Mouse (Mus musculus) thymus, postnatal 0 days (tissue): ENCODE measurements around the gene Pde4d. TPM values are rescaled to one million over a fixed set of nuclear protein-coding genes. Genes with fewer than 3 reads are reported as not detected.

Experiments
- DNase-seq: peaks from one replicate; pipeline ENCODE4 v3.0.0-alpha.2; 2015; ENCODE audit warnings: low spot score
- polyA plus RNA-seq: library from polyadenylated mRNA; unstranded; fragments of >200 nt; fragmentation: Nextera tagmentation; extraction: Ambion mirVana; gene quantifications from 2 replicates; pipeline ENCODE4 v1.2.1, GENCODE M21; 2015

Gene Pde4d
- polyA plus RNA-seq, 1 experiment from 2014 or later: 16.5 TPM

DNA sequence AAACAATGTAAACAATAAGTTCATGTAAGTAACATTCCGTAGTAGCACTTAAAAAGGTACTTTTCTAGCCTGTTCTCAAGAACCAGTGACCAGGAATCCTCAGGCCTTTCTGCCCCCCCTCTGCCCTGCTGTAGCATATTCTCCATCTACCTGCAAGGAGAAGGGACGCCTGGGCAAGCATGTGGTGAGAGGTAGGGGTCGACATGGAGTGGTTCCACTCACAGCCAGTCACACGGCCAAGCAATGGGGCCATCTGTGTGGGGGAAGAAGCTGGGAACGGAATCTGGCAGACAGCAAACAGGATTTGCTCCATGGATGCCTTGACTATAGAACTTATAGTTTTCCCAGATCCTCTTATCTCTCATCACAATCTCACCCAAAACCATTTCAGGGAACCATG, 1277.6 kb downstream of the Pde4d start:
- no peak for DNase-seq

DNA sequence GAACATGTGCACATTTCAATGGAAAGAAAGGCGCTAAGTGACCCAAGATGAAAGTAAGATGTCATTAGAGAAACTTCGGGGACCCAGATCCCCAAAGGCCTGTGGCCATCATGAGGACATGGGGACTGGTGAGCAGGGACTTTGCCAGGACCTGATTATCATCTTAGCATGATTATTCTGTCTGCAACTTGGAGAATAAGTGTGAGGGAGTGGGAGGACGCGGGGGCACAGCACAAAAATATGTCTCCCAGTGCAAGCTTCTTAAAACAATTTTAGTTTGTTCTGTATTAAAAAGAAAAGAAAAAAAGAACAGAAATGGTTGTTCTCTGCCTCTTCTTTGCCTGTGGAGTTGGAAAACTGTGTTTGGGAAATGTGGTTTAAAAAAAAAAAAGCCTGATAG, 1279.9 kb downstream of the Pde4d start:
- DNase-seq: no peak

DNA sequence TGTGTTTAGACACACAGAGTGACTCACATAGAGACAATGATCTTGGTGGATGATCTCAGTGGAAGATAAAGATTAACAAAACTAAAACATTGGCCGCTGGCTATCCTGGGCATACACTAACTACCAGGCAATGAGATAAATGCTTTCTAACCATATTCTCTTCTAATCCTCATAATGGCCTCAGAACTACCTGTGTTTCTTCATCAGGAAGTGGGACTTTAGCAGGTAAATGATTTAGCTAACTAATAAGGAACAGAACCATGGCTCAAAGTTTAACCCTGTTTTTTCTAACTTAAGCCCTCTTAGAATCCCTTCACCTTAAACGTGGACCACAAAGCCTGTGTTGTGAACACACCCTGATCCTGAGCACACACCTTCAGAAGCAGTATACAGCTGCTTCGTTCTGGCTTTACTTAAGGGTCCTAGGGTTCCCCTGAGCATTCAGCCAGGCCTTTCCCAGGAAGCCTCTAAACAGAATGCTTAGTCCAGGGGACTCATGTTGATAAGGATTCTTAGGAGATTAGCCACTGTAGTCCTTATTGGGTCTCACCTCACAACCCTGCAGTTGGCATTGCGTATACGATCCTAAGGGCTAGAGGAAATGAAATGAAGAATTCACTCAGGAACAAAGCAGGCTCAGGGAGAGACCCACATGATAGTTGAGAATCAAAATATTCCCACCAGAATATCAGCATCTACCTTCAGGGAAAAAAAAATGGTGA, 1283.1 kb downstream of the Pde4d start:
- no peak for DNase-seq

DNA sequence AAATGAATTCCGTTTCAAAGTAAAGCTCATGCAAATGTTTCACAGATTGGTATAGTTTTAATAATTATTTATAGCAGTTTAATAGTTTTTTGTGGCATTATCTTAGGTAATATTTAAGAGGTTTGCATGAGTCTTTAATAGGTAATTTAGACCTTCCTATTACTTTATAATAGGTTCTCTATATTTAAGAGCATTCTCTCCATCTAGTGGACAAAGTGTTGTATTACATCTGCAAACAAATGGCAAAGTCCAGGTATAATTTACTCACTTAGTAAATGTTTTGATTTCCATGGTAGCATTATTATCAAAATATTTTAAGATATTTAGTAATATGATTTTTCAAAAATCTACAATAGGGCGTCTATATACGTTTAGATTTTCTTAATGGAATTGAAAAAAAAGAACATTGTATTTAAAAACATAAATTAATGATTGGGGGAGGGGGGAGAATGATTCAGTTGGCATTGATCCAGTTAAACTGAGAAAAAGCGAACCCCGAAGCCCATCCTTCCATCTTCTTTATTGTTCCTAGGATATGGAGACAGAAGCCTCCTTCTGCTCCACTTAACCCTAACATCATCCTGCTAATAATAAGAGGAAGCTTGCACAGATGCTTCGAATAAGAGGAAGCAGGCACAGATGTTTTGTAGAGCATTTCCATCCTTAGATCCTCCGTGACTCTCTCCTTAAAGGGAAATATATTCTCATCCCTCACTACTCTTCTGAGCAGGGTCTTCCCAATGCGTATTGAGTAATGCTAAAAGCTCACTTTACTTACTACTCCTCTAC, 1286.7 kb downstream of the Pde4d start:
- peak; percentile 14 for DNase-seq

- no peak for DNase-seq
Observed at GRCm38 (mm10) chr13:109746492-109746891, 1296.7 kb downstream of the Pde4d start.

- no peak for DNase-seq
Observed at GRCm38 (mm10) chr13:109752236-109752863, 1302.6 kb downstream of the Pde4d start.

GRCm38 (mm10) chr13:109756854-109757253, 1307.1 kb downstream of the Pde4d start:
- no peak for DNase-seq

- no peak for DNase-seq
Observed at GRCm38 (mm10) chr13:109759201-109759600, 1309.5 kb downstream of the Pde4d start.

DNA sequence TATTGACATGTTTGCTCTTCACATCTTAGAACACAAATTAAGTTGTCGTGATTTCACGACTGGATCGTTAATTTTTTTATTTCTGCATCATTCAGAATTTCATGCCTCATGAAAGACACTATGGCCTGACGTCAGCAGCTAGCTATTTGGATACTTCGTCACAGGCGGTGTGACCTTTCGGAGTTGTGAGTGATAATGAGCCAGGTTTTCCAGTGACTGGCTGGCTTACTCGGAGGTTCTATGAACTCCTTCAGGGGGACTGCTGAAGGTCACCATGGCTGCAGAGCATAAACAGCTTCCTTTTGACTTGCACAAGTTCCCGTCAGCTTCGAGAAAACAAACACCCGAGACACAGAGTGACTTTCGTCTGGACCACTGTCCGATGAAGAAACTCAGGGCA, 1311.3 kb downstream of the Pde4d start:
- no peak for DNase-seq

DNA sequence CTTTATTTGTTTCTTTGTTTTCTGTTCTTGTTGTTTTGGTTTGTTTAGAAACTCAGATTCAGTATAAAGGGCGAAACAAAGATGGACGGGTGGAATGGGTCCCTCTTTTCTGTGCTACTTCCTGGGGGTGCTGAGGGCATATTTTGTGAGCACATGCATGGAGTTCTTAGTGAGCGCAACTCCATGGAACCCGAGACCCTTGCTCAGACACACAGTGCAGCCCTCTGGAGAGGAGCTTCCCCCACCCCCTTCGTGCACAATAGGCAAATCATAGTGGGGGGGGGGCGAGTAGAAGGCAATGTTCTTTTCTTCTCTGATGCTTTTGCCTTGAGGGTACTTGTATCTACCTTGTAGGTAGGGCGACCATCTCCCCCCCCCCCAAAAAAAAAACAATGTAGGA, 1325.0 kb downstream of the Pde4d start:
- DNase-seq: no peak

DNA sequence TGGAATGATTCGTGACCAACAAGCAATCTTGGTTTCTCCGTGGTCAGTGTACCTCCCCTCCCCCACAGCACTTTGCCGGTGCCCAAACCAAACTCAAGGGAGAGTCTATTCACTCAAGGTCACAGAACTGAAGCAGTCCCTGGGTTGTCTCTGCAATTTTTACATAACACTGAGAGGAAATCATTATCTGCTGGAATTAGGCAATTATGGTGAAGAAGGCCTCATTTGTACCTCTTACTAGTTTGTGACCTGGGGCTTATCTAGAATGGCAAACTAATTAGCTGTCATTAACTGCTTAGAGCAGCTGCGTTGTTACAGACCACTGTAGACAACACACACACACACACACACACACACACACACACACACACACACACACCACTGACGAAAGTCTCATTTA, 1325.4 kb downstream of the Pde4d start:
- no peak for DNase-seq

GRCm38 (mm10) chr13:109776116-109776515, 1326.4 kb downstream of the Pde4d start:
- DNase-seq: peak; percentile 98

DNA sequence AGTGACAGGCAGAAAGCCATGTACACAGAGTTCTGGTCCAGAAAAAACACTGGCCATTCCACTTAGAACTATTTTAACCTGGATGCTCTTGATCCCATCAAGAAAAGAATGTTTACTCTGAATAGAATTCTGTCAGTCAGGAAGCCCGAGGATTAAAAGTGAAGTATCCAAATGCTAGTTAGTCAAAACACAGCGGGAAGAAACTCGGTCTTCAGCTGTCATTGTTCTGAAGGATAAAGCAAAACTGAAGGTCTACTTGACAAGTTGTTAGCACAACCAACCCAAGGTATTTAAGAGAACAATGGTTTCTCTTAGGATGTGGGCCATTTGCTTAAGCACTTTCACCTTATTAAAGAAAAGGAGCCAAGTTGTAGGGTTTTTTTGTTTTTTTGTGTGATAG, 1327.2 kb downstream of the Pde4d start:
- DNase-seq: no peak

- DNase-seq: no peak
Observed at GRCm38 (mm10) chr13:109777441-109777840, 1327.7 kb downstream of the Pde4d start.

GRCm38 (mm10) chr13:109778297-109778835, 1328.6 kb downstream of the Pde4d start:
- DNase-seq: no peak

GRCm38 (mm10) chr13:109781466-109781865, 1331.7 kb downstream of the Pde4d start:
- no peak for DNase-seq

DNA sequence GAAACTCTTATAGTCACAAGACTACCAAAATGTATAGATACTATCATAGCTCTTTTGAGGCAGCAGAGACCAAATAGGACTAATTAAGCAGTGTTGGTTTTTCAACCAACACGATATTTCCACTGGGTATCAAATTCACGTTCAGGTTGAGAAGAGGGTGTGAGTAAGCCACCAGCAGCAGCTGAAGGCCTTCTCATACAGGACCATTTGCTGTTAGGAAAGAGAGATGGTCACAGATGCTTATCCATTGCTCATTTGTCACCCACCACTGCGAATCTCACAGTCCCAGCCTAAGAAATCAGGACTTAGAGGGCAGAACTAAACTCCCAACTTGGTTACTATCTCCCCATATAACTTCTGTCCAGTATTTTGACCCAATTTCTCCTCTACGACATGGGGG, 1338.9 kb downstream of the Pde4d start:
- no peak for DNase-seq

DNA sequence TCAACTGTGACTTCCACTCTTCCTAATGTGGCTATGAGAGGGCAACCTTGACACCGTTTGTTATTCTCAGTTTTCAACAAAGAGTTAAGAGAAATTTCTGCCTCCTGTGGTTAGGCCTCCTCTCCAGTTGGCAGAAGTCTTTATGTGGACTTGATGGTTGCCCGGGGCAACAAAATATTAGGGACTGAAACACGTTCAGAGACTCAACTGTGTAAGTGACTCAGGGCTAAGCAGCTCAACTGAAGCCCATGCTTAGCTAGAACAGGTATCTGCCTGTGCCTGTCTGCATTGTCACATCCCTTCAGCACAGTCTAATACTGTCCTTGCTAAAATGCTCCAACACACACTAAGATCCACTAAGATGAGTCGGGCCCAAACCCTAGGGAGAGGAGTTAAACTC, 1339.4 kb downstream of the Pde4d start:
- no peak for DNase-seq

DNA sequence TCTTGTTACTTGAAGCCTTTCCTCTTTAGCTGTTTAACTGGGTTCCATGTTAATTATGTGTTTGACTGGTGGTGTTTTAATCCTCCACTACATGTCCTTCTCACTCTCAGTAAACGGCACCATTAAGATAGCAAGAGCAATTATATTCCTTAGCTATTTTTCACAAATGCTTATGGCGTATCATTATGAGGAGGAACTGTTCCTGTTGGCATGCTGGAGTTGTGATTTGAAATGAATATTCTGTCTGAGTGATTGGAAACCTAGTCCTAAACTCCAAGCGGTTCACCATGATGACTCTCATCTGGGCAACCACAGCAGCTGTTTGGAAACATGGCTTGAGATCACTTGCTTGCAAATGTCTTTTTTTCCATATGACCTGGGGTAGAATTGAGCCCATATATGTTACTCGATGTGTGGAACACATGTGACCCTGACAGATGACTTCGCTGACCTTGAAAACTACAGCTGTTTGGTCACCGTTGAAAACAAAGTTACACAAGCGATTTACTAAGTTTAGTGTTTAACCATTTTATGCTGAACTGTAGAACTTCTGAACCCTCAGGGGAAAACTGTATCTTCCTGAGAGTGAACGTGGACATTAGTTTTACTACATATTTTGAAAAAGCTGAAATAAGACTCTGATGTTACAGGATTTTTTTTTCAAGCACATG, 1340.4 kb downstream of the Pde4d start:
- no peak for DNase-seq

DNA sequence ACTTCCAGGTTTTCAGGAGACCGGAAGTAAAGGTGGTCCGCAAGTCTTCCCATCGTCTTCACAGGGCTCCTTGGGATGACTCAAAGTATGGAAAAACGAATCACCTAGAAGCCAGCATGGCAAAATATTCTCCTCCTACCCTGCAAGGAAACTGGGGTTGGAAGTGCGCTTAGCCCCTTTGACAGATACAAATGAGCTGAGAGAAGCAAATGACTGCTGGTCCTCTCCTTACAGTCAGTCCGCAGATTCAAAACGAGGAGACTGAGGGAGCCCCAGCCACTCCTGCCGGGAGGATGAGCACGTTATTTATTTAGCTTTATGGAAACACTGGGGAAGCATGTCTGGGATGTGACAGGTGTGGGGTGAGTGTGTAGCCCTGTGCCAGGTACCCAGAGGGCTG, 1344.2 kb downstream of the Pde4d start:
- no peak for DNase-seq

DNA sequence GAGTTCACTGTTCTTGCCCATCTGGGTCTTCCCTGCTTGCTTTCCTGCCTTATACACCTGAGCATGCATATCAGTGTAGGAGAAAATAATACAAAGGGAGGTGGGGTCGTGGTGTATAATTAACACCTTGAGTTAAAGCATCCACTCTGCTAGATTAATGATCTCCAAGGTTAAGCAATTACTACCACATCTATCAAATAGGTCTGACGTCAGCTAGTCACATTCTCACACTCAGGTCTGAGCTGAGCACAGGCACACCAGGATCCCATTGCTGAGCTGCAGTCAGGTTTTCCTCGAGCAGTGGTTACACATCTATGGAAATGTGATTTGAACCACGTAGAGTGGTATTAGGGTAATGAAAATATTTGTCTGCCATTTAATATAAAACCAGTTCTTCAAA, 1348.9 kb downstream of the Pde4d start:
- no peak for DNase-seq

- no peak for DNase-seq
Observed at GRCm38 (mm10) chr13:109802201-109802600, 1352.5 kb downstream of the Pde4d start.
